Mouse (Mus musculus): ENCODE results near the gene Helz. TPM values are rescaled to one million over a fixed set of nuclear protein-coding genes. Genes with fewer than 3 reads are reported as not detected.
"Not testable (repeated sequence)": the region's sequence is repeated elsewhere in the genome, so short reads cannot be mapped to it uniquely, and the experiment has no call there.

Helz gene
- polyA plus RNA-seq, 1 experiment from 2014 or later: 18.9 TPM

DNA sequence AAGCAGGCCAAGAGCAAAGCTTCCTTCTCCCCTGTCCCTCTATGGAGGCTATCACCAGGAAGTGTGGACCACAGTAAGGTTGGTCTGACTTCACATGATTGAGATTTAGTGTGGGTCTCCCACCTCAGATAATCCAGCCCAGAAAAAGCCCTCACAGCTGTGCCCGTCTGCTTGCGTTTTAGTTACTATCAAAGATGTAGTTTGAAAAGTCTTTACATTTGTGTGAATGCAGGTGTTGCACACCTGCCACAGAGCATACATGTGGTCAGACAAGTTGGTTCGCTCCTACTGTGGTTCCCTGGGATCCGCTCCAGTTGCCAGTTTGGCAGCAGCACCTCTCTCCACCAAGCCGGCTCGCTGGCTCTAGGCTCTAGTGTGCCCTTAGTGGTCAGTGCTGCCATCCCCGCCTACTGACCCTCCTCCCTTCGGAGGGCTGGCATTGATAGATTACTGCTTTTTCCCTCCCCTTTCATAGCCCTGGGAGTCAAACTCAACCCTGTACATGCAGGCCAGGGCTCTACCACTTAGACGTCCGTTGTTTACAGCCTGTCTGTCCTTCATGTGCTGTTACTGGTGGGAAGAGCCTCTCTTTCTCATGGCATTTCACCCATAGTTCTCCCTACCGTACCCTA is 25.4 kb downstream of the Helz start:
- ATAC-seq (ENCODE audit: low FRiP score) (no peak), DNase-seq (ENCODE audit: low spot score) (no peak)
- H3K27ac ChIP-seq: no peak overlapping the region
- no peak overlapping the region for H3K9ac ChIP-seq
- H3K4me3 ChIP-seq (replicated peaks; ENCODE audit: low read length): no peak overlapping the region
- H3K4me1 ChIP-seq (replicated peaks; ENCODE audit: control insufficient read depth, insufficient read depth, low read length): no peaks in the 10 kb centered on the region
- WGBS: 57% methylated on average over 11 of the region's 11 CpGs
- peaks cover 35% of the 10 kb centered on the region for H3K36me3 ChIP-seq (replicated peaks; ENCODE audit: control insufficient read depth, insufficient read depth)
- H3K27me3 ChIP-seq (ENCODE audit: control insufficient read depth, insufficient read depth, low read length): no peaks in the 10 kb centered on the region
- H3K4me2 ChIP-seq (replicated peaks): no peak overlapping the region
- H3K9me3 ChIP-seq (ENCODE audit: control insufficient read depth, low read length): no peaks in the 10 kb centered on the region

DNA sequence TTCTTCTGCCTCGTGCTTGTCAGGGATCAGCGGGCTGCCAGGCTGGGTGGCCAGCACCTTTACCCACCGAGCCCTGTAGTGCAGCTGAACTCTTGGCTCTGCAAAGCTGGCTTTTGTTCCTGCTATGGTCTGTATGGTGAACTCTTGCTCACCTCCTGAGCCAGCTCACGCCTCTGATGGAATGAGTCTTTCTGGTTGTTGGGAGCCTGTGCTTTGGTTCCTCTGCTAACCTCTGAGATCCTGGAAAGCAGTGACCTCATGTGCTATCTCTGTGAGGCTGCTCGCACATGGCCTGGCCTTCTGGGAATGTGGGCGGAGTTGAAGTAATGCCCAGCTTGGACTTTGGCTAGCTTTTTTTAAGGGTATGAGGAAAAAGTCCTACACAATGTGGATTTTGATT is 26.1 kb downstream of the Helz start:
- DNase-seq (ENCODE audit: low spot score) (no peak), ATAC-seq (ENCODE audit: low FRiP score) (no peak)
- Histone ChIP-seq H3K36me3 (replicated peaks; ENCODE audit: control insufficient read depth, insufficient read depth) (peaks cover 41% of the 10 kb centered on the region), H3K9me3 (ENCODE audit: control insufficient read depth, low read length) (no peaks in the 10 kb centered on the region), H3K4me3 (replicated peaks; ENCODE audit: low read length) (no peak overlapping the region), H3K4me1 (replicated peaks; ENCODE audit: control insufficient read depth, insufficient read depth, low read length) (no peaks in the 10 kb centered on the region), H3K27ac (no peak overlapping the region), H3K4me2 (replicated peaks) (no peak overlapping the region), H3K27me3 (ENCODE audit: control insufficient read depth, insufficient read depth, low read length) (no peaks in the 10 kb centered on the region), H3K9ac (no peak overlapping the region)
- 56% methylated on average over 6 of the region's 6 CpGs for WGBS

DNA sequence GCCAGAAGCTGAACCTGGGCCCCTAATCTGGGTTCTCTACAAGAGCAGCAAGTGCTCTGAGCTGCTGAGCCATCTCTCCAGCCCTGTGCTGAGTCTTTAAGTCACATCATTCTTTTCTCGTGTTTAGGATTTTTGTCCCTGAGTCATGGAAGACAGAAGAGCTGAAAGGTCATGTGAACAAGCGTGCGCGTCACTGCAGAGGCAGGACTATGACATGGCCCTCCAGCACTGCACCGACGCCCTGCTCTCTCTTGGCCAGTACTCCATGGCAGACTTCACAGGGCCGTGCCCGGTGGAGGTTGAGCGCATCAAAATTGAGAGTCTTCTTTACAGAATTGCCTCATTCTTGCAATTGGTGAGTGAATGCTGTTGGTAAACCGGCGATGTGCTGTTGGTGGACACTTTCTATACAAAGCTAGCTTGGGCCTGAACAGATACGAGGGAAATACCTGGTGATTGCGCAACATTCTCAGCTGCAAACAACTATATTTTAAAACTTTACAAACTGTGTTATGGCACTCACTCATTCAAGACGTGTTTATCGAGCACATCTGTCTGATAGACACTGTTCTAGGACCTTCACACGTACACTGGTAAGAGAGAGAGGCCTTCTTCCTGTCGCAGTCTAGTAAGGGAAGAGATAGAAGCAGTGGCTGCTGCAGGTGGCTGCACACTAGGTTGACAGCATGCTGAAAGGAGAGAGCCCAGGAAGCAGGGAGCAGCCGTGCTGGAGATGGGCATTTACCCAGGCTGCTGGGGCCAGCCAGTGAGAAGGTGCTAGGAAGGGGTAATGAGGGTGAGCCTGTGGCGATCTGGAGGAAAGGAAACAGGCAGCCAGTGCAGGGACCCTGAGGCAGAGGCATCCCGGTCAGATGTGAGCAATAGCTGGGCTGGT is 27.3 kb downstream of the Helz start:
- Histone ChIP-seq H3K4me1 (replicated peaks; ENCODE audit: control insufficient read depth, insufficient read depth, low read length) (no peaks in the 10 kb centered on the region), H3K4me3 (replicated peaks; ENCODE audit: low read length) (no peak overlapping the region), H3K9me3 (ENCODE audit: control insufficient read depth, low read length) (no peaks in the 10 kb centered on the region), H3K36me3 (replicated peaks; ENCODE audit: control insufficient read depth, insufficient read depth) (peaks cover 53% of the 10 kb centered on the region), H3K9ac (no peak overlapping the region), H3K4me2 (replicated peaks) (no peak overlapping the region), H3K27ac (no peak overlapping the region), H3K27me3 (ENCODE audit: control insufficient read depth, insufficient read depth, low read length) (no peaks in the 10 kb centered on the region)
- ATAC-seq (ENCODE audit: low FRiP score) (no peak), DNase-seq (ENCODE audit: low spot score) (no peak)
- WGBS: 97% methylated on average over 20 of the region's 20 CpGs

DNA sequence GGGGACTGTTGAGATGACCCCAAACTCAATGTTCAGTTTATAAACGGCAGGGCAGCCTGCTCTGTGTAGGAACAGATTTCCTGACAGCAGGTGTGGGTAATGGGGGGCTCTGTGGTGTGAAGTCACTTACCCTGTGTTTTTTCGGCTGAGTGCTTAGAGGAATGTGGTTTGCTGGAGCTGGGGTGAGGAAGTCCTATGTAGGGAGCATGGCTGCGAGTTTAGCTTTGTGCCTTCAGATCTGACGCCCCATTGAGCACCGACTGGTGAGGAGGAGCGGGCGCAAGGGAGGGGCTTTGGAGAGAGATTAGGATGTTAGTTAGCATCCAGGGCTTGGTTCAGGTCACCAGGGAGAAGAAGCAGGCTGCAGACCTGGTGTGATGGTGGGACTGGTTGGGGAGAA is 28.5 kb downstream of the Helz start:
- Histone ChIP-seq H3K4me3 (replicated peaks; ENCODE audit: low read length) (no peak overlapping the region), H3K27me3 (ENCODE audit: control insufficient read depth, insufficient read depth, low read length) (no peaks in the 10 kb centered on the region), H3K4me2 (replicated peaks) (no peak overlapping the region), H3K9me3 (ENCODE audit: control insufficient read depth, low read length) (no peaks in the 10 kb centered on the region), H3K27ac (no peak overlapping the region), H3K36me3 (replicated peaks; ENCODE audit: control insufficient read depth, insufficient read depth) (peaks cover 64% of the 10 kb centered on the region), H3K4me1 (replicated peaks; ENCODE audit: control insufficient read depth, insufficient read depth, low read length) (no peaks in the 10 kb centered on the region), H3K9ac (no peak overlapping the region)
- no peak for DNase-seq (ENCODE audit: low spot score)
- WGBS: 86% methylated on average over 7 of the region's 7 CpGs
- no peak for ATAC-seq (ENCODE audit: low FRiP score)

DNA sequence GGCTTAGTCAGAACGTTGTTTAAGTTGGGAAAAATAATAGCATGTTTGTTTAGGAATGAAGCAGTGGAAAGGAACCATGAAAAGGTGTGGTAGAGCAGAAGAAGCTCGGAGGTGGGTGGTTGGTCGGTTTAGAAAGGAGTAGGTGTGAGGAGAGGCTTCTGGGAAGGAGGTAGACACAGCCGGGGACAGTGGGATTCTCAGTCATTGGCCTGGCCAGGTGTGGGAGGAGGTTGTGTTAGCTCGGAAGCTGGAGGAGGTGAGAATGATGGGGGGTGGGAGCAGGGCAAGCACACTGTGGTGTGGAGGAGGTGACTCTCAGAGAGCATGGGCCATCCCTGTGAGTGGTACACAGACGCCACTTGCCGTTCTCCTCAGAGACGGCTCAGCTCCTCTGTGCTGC is 29.7 kb downstream of the Helz start:
- DNase-seq (ENCODE audit: low spot score) (no peak), ATAC-seq (ENCODE audit: low FRiP score) (no peak)
- Histone ChIP-seq H3K9me3 (ENCODE audit: control insufficient read depth, low read length) (no peaks in the 10 kb centered on the region), H3K36me3 (replicated peaks; ENCODE audit: control insufficient read depth, insufficient read depth) (peaks cover 67% of the 10 kb centered on the region), H3K9ac (no peak overlapping the region), H3K27ac (no peak overlapping the region), H3K4me3 (replicated peaks; ENCODE audit: low read length) (no peak overlapping the region), H3K4me1 (replicated peaks; ENCODE audit: control insufficient read depth, insufficient read depth, low read length) (no peaks in the 10 kb centered on the region), H3K27me3 (ENCODE audit: control insufficient read depth, insufficient read depth, low read length) (no peaks in the 10 kb centered on the region), H3K4me2 (replicated peaks) (no peak overlapping the region)
- 77% methylated on average over 8 of the region's 8 CpGs for WGBS

DNA sequence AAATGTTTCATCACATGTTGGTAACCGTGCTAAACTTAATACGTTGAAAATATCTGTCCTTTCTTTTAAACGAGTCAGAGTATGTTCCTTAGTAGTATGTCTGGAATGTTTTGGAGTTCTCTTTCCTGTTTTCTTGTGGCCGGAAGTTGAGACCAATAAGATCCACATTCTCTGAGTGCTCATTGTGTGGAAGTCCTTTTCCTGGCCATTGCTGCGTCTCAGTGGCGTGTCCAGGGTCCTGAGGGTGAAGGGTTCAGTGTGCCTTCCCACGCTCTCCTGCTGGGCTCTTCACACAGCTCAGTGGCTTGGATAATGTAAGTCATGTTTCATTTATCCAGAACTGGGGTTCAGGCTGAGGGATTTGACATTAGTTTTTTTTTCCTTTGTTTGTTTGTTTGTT is 30.5 kb downstream of the Helz start:
- no peaks in the 10 kb centered on the region for H3K27me3 ChIP-seq (ENCODE audit: control insufficient read depth, insufficient read depth, low read length)
- H3K27ac ChIP-seq: no peak overlapping the region
- no peaks in the 10 kb centered on the region for H3K9me3 ChIP-seq (ENCODE audit: control insufficient read depth, low read length)
- H3K9ac ChIP-seq: no peak overlapping the region
- ATAC-seq (ENCODE audit: low FRiP score) (no peak), DNase-seq (ENCODE audit: low spot score) (no peak)
- WGBS: 61% methylated on average over 7 of the region's 7 CpGs
- H3K4me1 ChIP-seq (replicated peaks; ENCODE audit: control insufficient read depth, insufficient read depth, low read length): no peaks in the 10 kb centered on the region
- no peak overlapping the region for H3K4me3 ChIP-seq (replicated peaks; ENCODE audit: low read length)
- H3K36me3 ChIP-seq (replicated peaks; ENCODE audit: control insufficient read depth, insufficient read depth): peaks cover 67% of the 10 kb centered on the region
- H3K4me2 ChIP-seq (replicated peaks): no peak overlapping the region

DNA sequence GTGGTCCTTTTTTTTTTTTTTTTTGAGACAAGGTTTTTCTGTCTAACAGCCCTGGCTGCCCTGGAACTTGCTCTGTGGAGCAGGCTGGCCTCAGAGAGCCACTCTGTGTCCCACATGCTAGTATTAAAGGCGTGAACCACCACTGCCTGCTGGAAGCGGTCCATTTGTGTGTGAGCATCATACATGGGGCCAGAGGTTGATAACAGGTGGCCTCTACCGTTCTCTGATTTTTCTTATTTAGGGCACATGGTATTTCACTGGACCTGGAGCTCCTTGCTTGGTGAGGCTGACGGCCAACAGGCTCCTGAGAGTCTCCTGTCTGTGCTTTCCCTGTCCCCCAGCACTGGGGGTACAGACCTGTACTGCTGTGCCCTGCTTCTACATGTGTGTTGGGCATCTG is 33.1 kb downstream of the Helz start:
- H3K27ac ChIP-seq: no peak overlapping the region
- WGBS: 95% methylated on average over 4 of the region's 4 CpGs
- H3K4me3 ChIP-seq (replicated peaks; ENCODE audit: low read length): no peak overlapping the region
- peaks cover 54% of the 10 kb centered on the region for H3K36me3 ChIP-seq (replicated peaks; ENCODE audit: control insufficient read depth, insufficient read depth)
- H3K4me2 ChIP-seq (replicated peaks): no peak overlapping the region
- ATAC-seq (ENCODE audit: low FRiP score): no peak
- no peaks in the 10 kb centered on the region for H3K9me3 ChIP-seq (ENCODE audit: control insufficient read depth, low read length)
- H3K27me3 ChIP-seq (ENCODE audit: control insufficient read depth, insufficient read depth, low read length): no peaks in the 10 kb centered on the region
- H3K4me1 ChIP-seq (replicated peaks; ENCODE audit: control insufficient read depth, insufficient read depth, low read length): 0 out of 2 replicates have a peak, but pooled peaks cover 2% of the 10 kb centered on the region
- DNase-seq (ENCODE audit: low spot score): no peak
- H3K9ac ChIP-seq: no peak overlapping the region

DNA sequence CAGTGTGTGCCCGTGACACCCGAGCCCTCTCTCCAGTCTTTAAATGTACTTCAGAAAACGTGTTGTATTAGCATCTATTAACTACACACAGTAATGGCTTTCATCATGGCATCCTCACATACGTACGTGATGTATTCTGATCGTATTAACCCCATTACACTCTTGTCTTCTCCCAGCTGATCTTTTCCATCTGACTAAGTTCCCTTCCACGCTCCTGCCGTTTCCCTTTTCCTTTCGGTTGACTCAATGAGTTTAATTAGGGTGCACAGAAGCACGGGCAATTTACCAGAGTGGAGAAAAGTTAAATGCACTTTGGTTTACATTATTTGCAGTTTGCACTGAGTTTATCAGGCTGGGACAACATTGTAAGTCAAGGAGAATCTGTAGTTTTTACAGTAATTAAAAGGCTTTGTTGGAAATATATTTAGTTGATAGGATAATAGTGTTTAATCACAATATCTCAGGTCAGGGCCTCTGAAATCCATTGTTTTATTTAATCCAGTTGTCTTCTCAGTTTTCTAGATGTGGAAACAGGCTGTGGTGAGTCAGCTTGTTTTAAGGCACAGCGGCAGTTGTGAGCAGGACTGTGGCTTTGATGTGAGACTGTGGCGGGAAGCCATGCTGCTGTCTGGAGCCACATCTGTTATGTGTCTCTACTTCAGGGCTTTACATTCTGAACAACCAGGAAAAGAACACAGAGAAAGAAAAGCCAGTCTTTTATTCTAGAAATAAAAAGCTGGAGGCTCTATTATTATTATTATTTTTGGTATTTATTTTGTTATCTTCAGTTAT is 37.1 kb downstream of the Helz start:
- no peaks in the 10 kb centered on the region for H3K9me3 ChIP-seq (ENCODE audit: control insufficient read depth, low read length)
- H3K27ac ChIP-seq: no peak overlapping the region
- 0 out of 2 replicates have a peak, but pooled peaks cover 2% of the 10 kb centered on the region for H3K4me1 ChIP-seq (replicated peaks; ENCODE audit: control insufficient read depth, insufficient read depth, low read length)
- no peak overlapping the region for H3K4me3 ChIP-seq (replicated peaks; ENCODE audit: low read length)
- no peaks in the 10 kb centered on the region for H3K27me3 ChIP-seq (ENCODE audit: control insufficient read depth, insufficient read depth, low read length)
- WGBS: 65% methylated on average over 12 of the region's 12 CpGs
- ATAC-seq (ENCODE audit: low FRiP score) (no peak), DNase-seq (ENCODE audit: low spot score) (no peak)
- no peak overlapping the region for H3K9ac ChIP-seq
- no peak overlapping the region for H3K4me2 ChIP-seq (replicated peaks)
- H3K36me3 ChIP-seq (replicated peaks; ENCODE audit: control insufficient read depth, insufficient read depth): peaks cover 22% of the 10 kb centered on the region

DNA sequence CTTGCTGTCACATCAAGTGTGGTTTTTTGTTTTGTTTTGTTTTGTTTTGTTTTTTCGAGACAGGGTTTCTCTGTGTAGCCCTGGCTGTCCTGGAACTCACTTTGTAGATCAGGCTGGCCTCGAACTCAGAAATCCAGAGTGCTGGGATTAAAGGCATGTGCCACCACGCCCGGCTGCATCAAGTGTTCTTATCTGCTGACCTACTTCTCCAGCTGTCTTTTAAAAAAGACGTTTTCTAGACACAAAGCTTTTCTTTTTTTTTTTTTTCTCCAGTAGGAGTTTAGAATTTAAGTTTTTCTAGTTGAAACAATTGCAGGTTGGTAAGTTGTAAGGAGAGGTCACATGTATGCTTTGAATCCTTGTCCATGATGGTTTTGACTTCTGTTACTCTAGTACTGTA is 38.4 kb downstream of the Helz start:
- not testable (repeated sequence) for H3K27ac ChIP-seq; H3K36me3 ChIP-seq (replicated peaks; ENCODE audit: control insufficient read depth, insufficient read depth); H3K4me1 ChIP-seq (replicated peaks; ENCODE audit: control insufficient read depth, insufficient read depth, low read length); H3K4me3 ChIP-seq (replicated peaks; ENCODE audit: low read length); DNase-seq (ENCODE audit: low spot score); H3K9me3 ChIP-seq (ENCODE audit: control insufficient read depth, low read length); ATAC-seq (ENCODE audit: low FRiP score); H3K9ac ChIP-seq; H3K27me3 ChIP-seq (ENCODE audit: control insufficient read depth, insufficient read depth, low read length); H3K4me2 ChIP-seq (replicated peaks)
- WGBS: 92% methylated on average over 5 of the region's 5 CpGs
